Mouse (Mus musculus): Measurements from ENCODE around the gene Snrpa1.

Snrpa1 gene

DNA sequence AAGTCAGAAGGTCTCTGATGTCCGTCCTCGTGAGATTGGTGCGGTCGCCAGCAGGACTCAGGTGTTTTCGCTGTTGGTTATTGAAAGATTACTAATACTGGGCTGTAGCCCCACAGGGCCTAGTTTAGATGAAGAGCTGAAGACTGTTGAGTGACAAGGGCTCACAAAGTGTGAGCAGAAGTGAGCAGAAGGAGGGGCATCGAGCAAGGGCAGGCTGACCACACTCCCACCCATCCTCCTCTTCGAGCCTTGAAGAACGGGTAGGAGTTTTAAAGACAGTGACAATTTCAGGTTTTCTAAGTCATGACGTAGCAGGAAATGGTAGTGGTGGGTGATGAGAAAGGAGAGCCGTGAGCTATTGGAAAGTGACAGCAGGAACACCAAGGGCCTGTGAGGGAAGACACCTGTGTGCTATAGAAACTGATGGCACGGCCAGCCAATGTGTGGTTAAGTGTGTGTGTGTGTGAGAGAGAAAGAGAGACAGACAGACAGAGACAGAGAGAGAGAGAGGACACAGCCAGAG, 57.1 kb downstream of the Snrpa1 start:
- no peak for DNase-seq (ENCODE audit: low spot score)

DNA sequence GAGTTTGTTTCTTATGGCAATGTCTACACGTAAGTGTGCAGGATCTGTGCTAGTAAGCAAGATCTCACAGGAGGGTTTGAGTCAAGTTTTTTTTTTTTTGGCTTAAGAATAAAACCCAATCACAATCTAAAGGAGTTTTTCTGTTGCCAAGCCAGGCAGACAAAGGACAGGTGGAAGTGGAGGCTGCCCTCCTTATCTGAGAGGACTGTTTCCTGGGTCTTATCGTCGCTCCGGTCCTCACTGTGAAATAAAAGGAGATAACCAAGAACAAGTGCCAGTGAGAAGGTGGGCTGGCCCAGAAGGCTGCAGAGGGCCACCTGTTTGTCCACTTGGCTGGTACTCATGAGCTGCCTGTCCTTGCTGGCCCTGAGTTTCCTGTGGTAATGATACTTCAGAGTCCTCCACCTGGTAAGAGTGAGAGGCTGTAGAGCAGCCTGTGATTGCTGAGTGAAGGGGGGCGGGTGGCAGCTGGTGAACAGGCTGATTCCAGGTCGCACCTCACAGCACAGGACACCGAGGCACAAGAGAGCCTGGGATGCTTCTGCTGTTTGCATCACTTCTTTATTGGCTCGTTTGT, 58.2 kb downstream of the Snrpa1 start:
- DNase-seq (ENCODE audit: low spot score), result no peak

DNA sequence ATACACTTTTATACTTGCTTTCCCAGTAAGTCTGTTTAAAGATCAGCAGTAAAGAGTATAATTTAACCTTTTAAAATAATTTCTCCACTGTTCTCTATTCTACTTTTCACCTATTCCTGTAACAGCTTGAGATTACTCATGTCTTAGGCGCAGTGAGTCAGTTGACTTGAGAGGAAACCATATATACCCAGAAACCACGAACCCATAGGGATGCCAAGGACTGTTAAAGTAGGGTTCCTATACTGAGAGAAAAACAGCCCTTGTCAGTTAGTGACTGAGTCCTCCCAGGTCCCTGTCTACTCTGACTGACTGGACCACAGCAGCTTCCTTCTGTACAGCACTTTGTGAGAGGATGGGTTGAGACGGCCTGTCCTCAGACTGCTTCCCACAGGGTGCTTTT, 59.2 kb downstream of the Snrpa1 start:
- DNase-seq (ENCODE audit: low spot score), result no peak

DNA sequence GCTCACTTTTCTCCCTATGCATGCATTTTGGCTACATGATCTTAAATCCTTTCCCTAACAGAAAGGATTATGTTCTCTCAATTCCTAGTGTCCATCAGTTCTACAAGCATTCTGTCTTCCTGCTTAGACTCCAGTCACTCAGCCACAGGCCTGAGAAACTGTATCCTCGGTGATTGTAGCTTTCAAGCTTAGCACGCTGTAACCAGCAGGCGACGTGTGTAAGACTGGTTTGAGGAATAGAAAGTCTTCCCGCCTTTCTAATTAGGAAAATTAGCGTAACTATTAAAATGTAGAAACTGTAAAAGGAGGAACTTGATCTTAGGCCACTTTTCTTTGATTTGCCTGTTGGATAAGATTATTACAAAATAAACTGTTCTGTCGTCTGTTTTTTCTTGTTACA, 60.0 kb downstream of the Snrpa1 start:
- DNase-seq (ENCODE audit: low spot score), result no peak

DNA sequence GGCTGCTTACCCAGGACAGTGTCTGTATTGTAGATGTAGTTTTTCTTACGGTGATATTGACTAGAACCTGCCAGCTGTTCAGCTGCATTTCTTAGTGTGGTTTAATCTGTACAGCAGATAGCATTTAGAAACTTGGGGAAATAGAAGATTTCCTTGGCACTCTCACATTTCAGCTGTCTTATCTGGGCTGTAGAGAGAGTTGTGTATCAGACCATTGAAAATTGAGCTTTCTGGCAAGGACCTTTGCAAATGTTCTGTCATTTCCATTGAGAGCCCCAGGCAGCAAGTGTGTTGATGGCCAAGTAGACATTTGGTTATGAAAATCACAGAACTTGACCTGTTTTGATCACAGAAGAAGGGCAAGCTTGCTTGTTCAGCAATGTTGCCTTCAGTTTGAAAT, 61.3 kb downstream of the Snrpa1 start:
- DNase-seq (ENCODE audit: low spot score), result no peak

DNA sequence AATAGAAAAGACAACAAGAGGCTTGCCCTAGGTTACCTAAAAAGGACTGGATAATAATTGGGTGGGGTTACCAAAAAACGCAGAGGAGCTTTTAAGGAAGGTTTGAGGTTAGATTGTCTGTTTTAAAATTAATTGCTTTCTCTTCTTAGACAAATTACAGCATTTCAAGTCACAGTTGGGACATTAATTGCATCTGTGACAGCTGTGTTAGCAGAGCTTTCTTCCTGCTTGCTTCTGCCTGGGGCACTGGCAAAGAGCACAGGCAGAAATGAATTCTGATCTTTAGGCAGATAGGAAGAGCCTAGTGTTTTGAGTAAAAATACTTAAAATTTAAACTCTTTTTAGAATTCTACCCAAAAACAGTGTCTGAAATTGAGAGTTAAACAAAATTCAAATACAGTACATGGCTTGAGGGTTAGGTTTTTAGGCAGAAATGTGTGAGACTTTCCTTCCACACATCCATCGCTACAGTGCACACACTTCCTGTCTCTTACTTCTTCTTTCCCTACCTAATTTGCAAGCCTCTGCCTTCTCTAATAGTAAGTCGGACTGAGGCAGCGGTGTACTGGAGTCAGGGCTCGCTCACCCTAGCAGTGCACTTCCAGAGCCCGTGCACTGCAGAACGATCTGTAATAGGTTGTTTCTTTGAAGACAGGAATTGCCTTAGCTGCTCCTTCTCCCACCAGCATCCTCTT, 62.0 kb downstream of the Snrpa1 start:
- DNase-seq (ENCODE audit: low spot score), result no peak
